Mouse (Mus musculus): ENCODE data around the gene Drc3. TPM values are rescaled to one million over a fixed set of nuclear protein-coding genes. Genes with fewer than 3 reads are reported as not detected.

Gene Drc3
- polyA plus RNA-seq (2012; rRNA removed), result 0.30 and 0.33 TPM in 2 replicates

DNA sequence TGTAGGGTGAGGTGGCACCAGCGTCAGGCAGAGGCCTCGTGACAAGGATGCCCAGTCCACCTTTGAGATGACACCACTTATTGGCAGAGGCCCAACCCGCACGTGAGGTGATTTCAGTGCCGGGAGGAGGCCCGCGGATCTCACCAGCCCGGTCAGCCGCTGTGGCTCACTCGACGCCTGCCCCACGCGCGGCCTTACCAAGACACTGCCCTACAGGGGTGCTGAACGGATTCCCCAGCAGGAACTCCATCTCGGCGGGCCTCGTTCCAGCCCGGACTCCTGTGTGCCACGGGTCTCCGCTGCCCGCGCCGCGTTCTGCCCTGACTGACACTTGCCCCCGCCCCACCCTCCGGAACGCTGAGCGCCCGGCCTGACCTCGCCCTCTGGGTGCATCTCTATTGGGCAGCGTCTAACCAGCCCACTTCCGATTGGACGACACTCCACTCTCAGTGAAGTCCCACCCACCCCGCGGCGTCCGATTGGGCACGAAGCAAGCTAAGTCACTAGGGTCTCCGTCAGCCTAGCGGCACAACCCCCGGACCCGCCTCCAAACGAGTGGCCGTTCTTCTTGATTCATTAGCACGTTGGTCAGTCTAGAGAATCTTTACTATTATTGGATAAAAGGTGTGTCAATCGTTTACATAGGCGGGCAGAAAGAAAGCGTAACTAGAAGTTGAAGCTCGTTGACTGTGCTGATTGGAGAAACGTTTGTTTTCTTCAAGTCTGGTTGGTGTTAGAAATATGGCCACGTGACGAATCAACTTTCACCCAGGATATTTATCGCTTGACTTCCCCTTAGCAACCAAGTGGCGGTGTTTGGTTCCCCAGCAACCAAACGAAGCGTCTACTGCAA lies at the start of gene Drc3, which contains the start of gene Tom1l2:
Gene Drc3 (plus strand): TSS at position 771 of the 853 bp plus-strand sequence.
Gene Tom1l2 (minus strand): TSS at position 347 of the 853 bp plus-strand sequence.
- Histone ChIP-seq H3K4me1 (ENCODE audit: control insufficient read depth, insufficient read depth, insufficient read length, low read length) (peaks cover 11% of the 10 kb centered on the region; the same call in 1 of the 2 replicates), H3K27ac (ENCODE audit: insufficient read depth, low read depth, low read length) (peak within 1 kb of the TSS; percentile 94), H3K36me3 (ENCODE audit: control insufficient read depth, insufficient read depth, low read length) (no peaks in the 10 kb centered on the region), H3K27me3 (ENCODE audit: control insufficient read depth, insufficient read depth, low read length) (no peaks in the 10 kb centered on the region), H3K4me3 (ENCODE audit: low read depth, low read length) (peak within 1 kb of the TSS; percentile 88)
- no peak for TF ChIP-seq CTCF (IDR thresholded peaks at IDR 0.05; ENCODE audit: extremely low read depth, insufficient read length, insufficient replicate concordance, low read depth, low read length)
- TF ChIP-seq POLR2A (IDR thresholded peaks at IDR 0.05; ENCODE audit: low read depth, low read length), result peak; percentile 70
- 1% methylated on average over 57 of the region's 57 CpGs for WGBS

DNA sequence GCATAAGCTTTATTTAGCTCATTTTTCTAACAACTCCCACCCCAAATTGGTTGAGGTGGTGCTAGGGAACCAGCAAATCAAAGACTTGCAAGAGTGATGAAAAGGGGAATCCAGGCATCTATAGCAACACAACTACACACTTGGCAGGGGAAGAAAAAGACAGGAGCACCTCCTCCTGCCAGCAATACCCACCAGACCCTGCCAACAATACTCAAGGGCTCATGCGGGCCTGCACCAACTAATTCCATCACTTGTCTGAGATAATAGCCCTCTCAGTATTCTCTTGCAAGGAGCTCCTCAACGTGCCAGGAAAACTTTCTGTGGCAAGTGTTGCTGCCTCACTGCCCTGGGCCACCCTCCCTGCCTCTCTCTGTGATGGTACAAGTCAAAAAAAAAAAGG lies 49.6 kb upstream of the Drc3 start:
- Histone ChIP-seq H3K27me3 (ENCODE audit: control insufficient read depth, insufficient read depth, low read length) (no peaks in the 10 kb centered on the region), H3K27ac (ENCODE audit: insufficient read depth, low read depth, low read length) (no peak overlapping the region), H3K36me3 (ENCODE audit: control insufficient read depth, insufficient read depth, low read length) (no peaks in the 10 kb centered on the region), H3K4me1 (ENCODE audit: control insufficient read depth, insufficient read depth, insufficient read length, low read length) (peaks cover 23% of the 10 kb centered on the region), H3K4me3 (ENCODE audit: low read depth, low read length) (no peak overlapping the region)
- whole genome bisulfite sequencing, result 89% methylated on average over 2 of the region's 2 CpGs
- no peak for TF ChIP-seq CTCF (IDR thresholded peaks at IDR 0.05; ENCODE audit: extremely low read depth, insufficient read length, insufficient replicate concordance, low read depth, low read length)
- TF ChIP-seq POLR2A (IDR thresholded peaks at IDR 0.05; ENCODE audit: low read depth, low read length), result no peak

DNA sequence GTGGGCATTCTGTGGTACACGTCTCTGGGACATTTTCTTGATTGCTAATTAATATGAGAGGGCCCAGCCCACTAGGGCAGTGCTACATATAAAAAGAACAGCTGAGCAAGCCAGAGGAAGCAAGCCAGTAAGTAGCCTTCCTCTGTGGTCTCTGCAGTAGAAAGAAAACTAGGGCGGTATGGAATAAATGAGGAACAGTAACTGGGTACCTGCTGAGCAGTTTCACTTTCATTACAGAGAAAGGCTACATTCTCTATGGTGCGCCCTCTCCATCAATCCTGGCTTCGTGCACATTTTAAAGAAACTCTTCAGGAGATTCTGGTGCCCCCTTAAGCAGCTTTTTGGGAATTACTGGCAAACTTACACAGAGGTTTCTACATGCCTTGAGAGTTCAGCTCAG lies 47.5 kb upstream of the Drc3 start:
- Histone ChIP-seq H3K27ac (ENCODE audit: insufficient read depth, low read depth, low read length) (peak overlapping the region; percentile 38), H3K4me3 (ENCODE audit: low read depth, low read length) (no peak overlapping the region), H3K27me3 (ENCODE audit: control insufficient read depth, insufficient read depth, low read length) (no peaks in the 10 kb centered on the region), H3K36me3 (ENCODE audit: control insufficient read depth, insufficient read depth, low read length) (no peaks in the 10 kb centered on the region), H3K4me1 (ENCODE audit: control insufficient read depth, insufficient read depth, insufficient read length, low read length) (peaks cover 28% of the 10 kb centered on the region)
- no peak for TF ChIP-seq CTCF (IDR thresholded peaks at IDR 0.05; ENCODE audit: extremely low read depth, insufficient read length, insufficient replicate concordance, low read depth, low read length)
- TF ChIP-seq POLR2A (IDR thresholded peaks at IDR 0.05; ENCODE audit: low read depth, low read length), result no peak
- 16% methylated on average over 4 of the region's 4 CpGs for WGBS

DNA sequence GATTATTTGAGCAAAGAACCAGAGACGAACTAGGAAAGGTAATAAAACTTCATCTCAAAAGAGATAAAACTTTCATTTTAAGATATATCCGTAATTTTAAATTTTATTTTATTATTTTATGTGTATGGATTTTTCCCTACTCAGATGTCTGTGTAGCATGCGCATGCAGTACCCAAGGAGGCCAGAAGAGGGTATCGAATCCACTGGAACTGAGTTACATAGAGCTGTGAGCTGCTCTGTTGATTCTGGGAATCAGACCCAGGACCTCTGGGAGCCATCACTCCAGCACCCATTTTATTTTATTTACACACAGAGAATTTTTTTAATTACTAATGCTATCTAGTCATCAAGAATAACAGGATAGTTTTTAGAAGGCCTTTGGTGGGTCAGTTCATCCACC lies 46.3 kb upstream of the Drc3 start:
- TF ChIP-seq POLR2A (IDR thresholded peaks at IDR 0.05; ENCODE audit: low read depth, low read length) (no peak), CTCF (IDR thresholded peaks at IDR 0.05; ENCODE audit: extremely low read depth, insufficient read length, insufficient replicate concordance, low read depth, low read length) (peak; percentile 44; the same call in 1 of the 2 replicates)
- H3K36me3 ChIP-seq (ENCODE audit: control insufficient read depth, insufficient read depth, low read length), result no peaks in the 10 kb centered on the region
- H3K27ac ChIP-seq (ENCODE audit: insufficient read depth, low read depth, low read length), result no peak overlapping the region
- 86% methylated on average over 4 of the region's 4 CpGs for WGBS
- no peaks in the 10 kb centered on the region for H3K27me3 ChIP-seq (ENCODE audit: control insufficient read depth, insufficient read depth, low read length)
- peaks cover 29% of the 10 kb centered on the region for H3K4me1 ChIP-seq (ENCODE audit: control insufficient read depth, insufficient read depth, insufficient read length, low read length)
- H3K4me3 ChIP-seq (ENCODE audit: low read depth, low read length), result no peak overlapping the region

DNA sequence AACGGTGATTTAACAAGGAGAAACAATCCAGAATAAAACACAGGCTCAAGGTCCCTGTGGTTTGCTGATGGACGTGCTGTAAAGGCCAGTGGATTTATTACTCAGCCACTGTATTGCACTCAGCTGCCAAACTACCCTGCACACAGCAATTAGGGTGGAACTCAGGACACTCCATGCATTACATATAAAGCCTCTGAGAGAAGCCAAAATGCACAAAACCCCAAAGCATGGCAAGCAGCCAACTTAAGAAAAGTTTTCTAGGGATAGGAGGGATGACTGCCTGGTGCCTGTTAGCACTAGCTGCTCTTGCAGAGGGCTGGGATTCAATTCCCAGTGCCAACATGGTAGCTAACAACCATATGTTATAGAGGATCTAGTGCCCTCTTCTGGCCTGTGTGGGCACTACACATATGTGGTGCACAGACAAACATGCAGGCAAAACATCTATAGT lies 45.7 kb upstream of the Drc3 start:
- Histone ChIP-seq H3K36me3 (ENCODE audit: control insufficient read depth, insufficient read depth, low read length) (no peaks in the 10 kb centered on the region), H3K27me3 (ENCODE audit: control insufficient read depth, insufficient read depth, low read length) (no peaks in the 10 kb centered on the region), H3K4me1 (ENCODE audit: control insufficient read depth, insufficient read depth, insufficient read length, low read length) (peaks cover 24% of the 10 kb centered on the region), H3K4me3 (ENCODE audit: low read depth, low read length) (no peak overlapping the region), H3K27ac (ENCODE audit: insufficient read depth, low read depth, low read length) (no peak overlapping the region)
- WGBS, result 73% methylated on average over 2 of the region's 2 CpGs
- TF ChIP-seq POLR2A (IDR thresholded peaks at IDR 0.05; ENCODE audit: low read depth, low read length) (no peak), CTCF (IDR thresholded peaks at IDR 0.05; ENCODE audit: extremely low read depth, insufficient read length, insufficient replicate concordance, low read depth, low read length) (peak; percentile 42; the same call in 1 of the 2 replicates)

DNA sequence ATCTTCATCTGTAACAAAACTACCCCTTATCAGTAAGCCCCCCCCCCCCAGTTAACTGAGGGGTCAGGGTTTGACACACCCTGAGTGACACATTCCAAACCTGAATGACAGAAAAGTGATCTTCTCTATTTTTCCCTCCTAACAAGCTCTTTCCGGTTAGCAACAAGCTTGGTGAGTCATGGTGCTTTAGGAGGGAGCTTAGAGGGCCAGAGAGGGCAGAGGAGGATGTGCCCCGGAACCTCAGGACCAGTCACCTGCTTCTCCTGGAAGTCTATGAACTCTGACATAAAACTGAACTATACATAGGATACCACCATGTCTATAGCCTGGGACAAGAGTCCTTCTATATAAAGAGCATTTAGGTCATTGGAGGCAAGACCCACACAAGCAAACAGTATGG lies 45.1 kb upstream of the Drc3 start:
- 17% methylated on average over 2 of the region's 2 CpGs for WGBS
- Histone ChIP-seq H3K27me3 (ENCODE audit: control insufficient read depth, insufficient read depth, low read length) (no peaks in the 10 kb centered on the region), H3K27ac (ENCODE audit: insufficient read depth, low read depth, low read length) (peak overlapping the region; percentile 14), H3K36me3 (ENCODE audit: control insufficient read depth, insufficient read depth, low read length) (no peaks in the 10 kb centered on the region), H3K4me1 (ENCODE audit: control insufficient read depth, insufficient read depth, insufficient read length, low read length) (peaks cover 19% of the 10 kb centered on the region; the same call in 1 of the 2 replicates), H3K4me3 (ENCODE audit: low read depth, low read length) (no peak overlapping the region)
- no peak for TF ChIP-seq CTCF (IDR thresholded peaks at IDR 0.05; ENCODE audit: extremely low read depth, insufficient read length, insufficient replicate concordance, low read depth, low read length)
- TF ChIP-seq POLR2A (IDR thresholded peaks at IDR 0.05; ENCODE audit: low read depth, low read length), result no peak

DNA sequence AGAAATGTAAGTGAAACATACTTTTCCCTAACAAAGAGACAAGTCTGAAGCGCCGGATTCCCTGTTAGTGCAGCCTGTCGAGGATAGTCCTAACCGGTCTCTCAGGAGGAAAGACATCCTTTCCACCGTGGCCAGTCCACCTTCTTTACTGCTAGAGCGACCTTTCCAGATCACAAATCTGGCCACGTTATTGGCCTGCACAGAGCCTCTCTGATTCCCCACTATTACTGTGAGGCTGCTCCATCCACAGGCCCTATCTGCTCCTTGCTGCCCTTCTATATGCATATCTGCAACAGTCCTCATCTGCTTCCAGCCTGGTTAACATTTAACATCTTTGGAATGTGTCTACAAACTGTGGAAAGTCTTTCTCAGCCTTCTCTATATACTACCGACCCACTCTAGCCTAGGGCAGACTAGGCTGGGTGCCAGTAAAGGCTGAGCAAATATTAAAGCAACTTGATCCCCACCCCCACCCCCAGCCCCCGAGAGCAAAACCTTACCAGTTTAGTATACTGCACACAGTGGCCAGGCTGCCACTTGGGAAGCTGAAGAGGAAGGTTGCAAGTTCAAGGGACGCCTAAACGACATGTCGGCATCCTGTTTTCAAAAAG lies 44.5 kb upstream of the Drc3 start:
- no peak for TF ChIP-seq CTCF (IDR thresholded peaks at IDR 0.05; ENCODE audit: extremely low read depth, insufficient read length, insufficient replicate concordance, low read depth, low read length)
- H3K4me1 ChIP-seq (ENCODE audit: control insufficient read depth, insufficient read depth, insufficient read length, low read length), result peaks cover 19% of the 10 kb centered on the region; the same call in 1 of the 2 replicates
- H3K4me3 ChIP-seq (ENCODE audit: low read depth, low read length), result no peak overlapping the region
- H3K27me3 ChIP-seq (ENCODE audit: control insufficient read depth, insufficient read depth, low read length), result no peaks in the 10 kb centered on the region
- WGBS, result 28% methylated on average over 12 of the region's 12 CpGs
- peak overlapping the region; percentile 14; the same call in 1 of the 2 replicates for H3K27ac ChIP-seq (ENCODE audit: insufficient read depth, low read depth, low read length)
- no peaks in the 10 kb centered on the region for H3K36me3 ChIP-seq (ENCODE audit: control insufficient read depth, insufficient read depth, low read length)

Measured in small intestine, adult 2 months (tissue).